ENCODE assay signal across 8 mouse cellular contexts in the genomic region with DNA sequence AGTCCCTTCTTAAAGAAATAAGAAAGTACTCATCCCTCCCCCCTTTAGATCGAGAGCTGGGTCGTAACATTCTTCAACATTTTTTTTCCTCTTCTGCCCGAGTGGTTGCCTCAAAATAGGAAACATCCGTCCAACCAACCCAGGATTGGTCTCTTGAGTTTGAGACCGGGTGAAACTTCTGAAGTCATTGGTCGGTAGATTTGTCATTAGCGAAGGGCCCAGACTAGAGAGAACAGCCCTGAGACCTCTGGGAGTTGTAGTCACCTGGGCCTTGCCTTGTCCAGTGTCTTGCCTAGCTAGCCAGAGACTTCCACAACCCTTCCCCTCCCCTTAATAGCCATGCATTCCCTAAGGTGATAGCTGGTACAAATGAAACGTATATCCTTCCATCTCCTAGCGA. TPM values are rescaled to one million over a fixed set of nuclear protein-coding genes. Genes with fewer than 3 reads are reported as not detected.
DNase-seq lines count a peak whose midpoint lies in the region; ATAC-seq and TF ChIP-seq lines count a peak whose summit lies in the region.

No protein-coding gene starts in this region.

- H3K4me3 ChIP-seq in G1E (ENCODE audit: low read depth, low read length), result peak overlapping the region; percentile 75
- peak overlapping the region; percentile 48 for H3K4me3 ChIP-seq in forebrain, embryonic 14.5 days (ENCODE audit: low read depth, low read length)
- H3K4me3 ChIP-seq in layer of hippocampus, adult 2 months, result peak overlapping the region; percentile 71
- H3K4me3 ChIP-seq in lung, embryonic 15.5 days, result peak overlapping the region; percentile 58
- peak overlapping the region; percentile 68 for H3K4me3 ChIP-seq in olfactory bulb, adult 2 months (ENCODE audit: insufficient read depth, low read depth, low read length)

- intact Hi-C loops in heart, postnatal 25 days (cut with DNase I), result no loop called here

- TF ChIP-seq POLR2A in olfactory bulb, adult 2 months (IDR thresholded peaks at IDR 0.05; ENCODE audit: insufficient read depth, low read depth, low read length), result no peak

- peaks cover 7% of the 10 kb centered on the region; the same call in 1 of the 2 replicates for H3K4me1 ChIP-seq in G1E (ENCODE audit: insufficient read depth, low read depth, low read length)
- no peaks in the 10 kb centered on the region for H3K4me1 ChIP-seq in forebrain, embryonic 14.5 days (ENCODE audit: control insufficient read depth, insufficient read depth, low read length)
- H3K4me1 ChIP-seq in lung, embryonic 15.5 days, result no peaks in the 10 kb centered on the region
- no peaks in the 10 kb centered on the region for H3K4me1 ChIP-seq in olfactory bulb, adult 2 months (ENCODE audit: control insufficient read depth, insufficient read depth, low read length)

- H3K27ac ChIP-seq in forebrain, embryonic 14.5 days (ENCODE audit: low read depth, low read length), result no peak overlapping the region
- peak overlapping the region; percentile 95 for H3K27ac ChIP-seq in layer of hippocampus, adult 2 months
- H3K27ac ChIP-seq in lung, embryonic 15.5 days, result peak overlapping the region; percentile 98; the same call in 1 of the 2 replicates
- peak overlapping the region; percentile 31 for H3K27ac ChIP-seq in olfactory bulb, adult 2 months (ENCODE audit: insufficient read depth, low read depth, low read length)

- peak overlapping the region; percentile 69 for H3K9ac ChIP-seq in forebrain, embryonic 14.5 days (ENCODE audit: low read length)
- peak overlapping the region; percentile 59 for H3K9ac ChIP-seq in lung, embryonic 15.5 days

- DNase-seq in G1E (ENCODE audit: low spot score), result peak; percentile 50
- peak; percentile 80 for DNase-seq in forebrain, embryonic 14.5 days (ENCODE audit: low spot score)
- peak; percentile 40 for DNase-seq in heart, postnatal 25 days (ENCODE audit: low spot score)
- DNase-seq in layer of hippocampus, adult 2 months (ENCODE audit: low spot score in 2 of 2), result peak; percentile 40 to 68
- peak; percentile 22 to 27 for DNase-seq in thymus, postnatal 10 days (ENCODE audit: low spot score in 2 of 2)

- WGBS in forebrain, embryonic 14.5 days, result 32% methylated on average over 9 of the region's 9 CpGs
- WGBS in lung, embryonic 15.5 days, result 19% methylated on average over 9 of the region's 9 CpGs
- 16% methylated on average over 9 of the region's 9 CpGs for WGBS in olfactory bulb, adult 2 months

- no peaks in the 10 kb centered on the region for H3K9me3 ChIP-seq in G1E (replicated peaks)
- no peaks in the 10 kb centered on the region for H3K9me3 ChIP-seq in forebrain, embryonic 14.5 days (replicated peaks; ENCODE audit: control insufficient read depth, low read length)
- no peaks in the 10 kb centered on the region for H3K9me3 ChIP-seq in lung, embryonic 15.5 days

- H3K36me3 ChIP-seq in G1E (replicated peaks), result peaks cover 28% of the 10 kb centered on the region
- 0 out of 2 replicates have a peak, but pooled peaks cover 3% of the 10 kb centered on the region for H3K36me3 ChIP-seq in forebrain, embryonic 14.5 days (ENCODE audit: control insufficient read depth, insufficient read depth, low read length)
- peaks cover 12% of the 10 kb centered on the region for H3K36me3 ChIP-seq in lung, embryonic 15.5 days

- ATAC-seq in G1E (ENCODE audit: extremely low read depth, insufficient number of reproducible peaks, low FRiP score, poor library complexity, severe bottlenecking), result peak; percentile 84
- ATAC-seq in cerebellum, adult (ENCODE audit: insufficient number of reproducible peaks, low FRiP score, low TSS enrichment), result peak; percentile 82
- ATAC-seq in forebrain, embryonic 14.5 days, result peak; percentile 62; the same call in 1 of the 2 replicates
- ATAC-seq in lung, embryonic 15.5 days (ENCODE audit: borderline replicate concordance, extremely low read depth, low FRiP score, low TSS enrichment), result peak; percentile 70

- peak overlapping the region; percentile 66 for H3K4me2 ChIP-seq in forebrain, embryonic 14.5 days (ENCODE audit: low read length)
- H3K4me2 ChIP-seq in lung, embryonic 15.5 days, result peak overlapping the region; percentile 81

- TF ChIP-seq CTCF in G1E (IDR thresholded peaks at IDR 0.05; ENCODE audit: low read depth, low read length), result no peak
- TF ChIP-seq CTCF in layer of hippocampus, adult 2 months (conservative IDR thresholded peaks at IDR 0.05), result no peak
- TF ChIP-seq CTCF in olfactory bulb, adult 2 months (IDR thresholded peaks at IDR 0.05; ENCODE audit: insufficient read depth, low read depth, low read length), result no peak

- no peaks in the 10 kb centered on the region for H3K27me3 ChIP-seq in G1E (ENCODE audit: insufficient read depth, low read length)
- H3K27me3 ChIP-seq in forebrain, embryonic 14.5 days (replicated peaks; ENCODE audit: control insufficient read depth, insufficient read depth, low read length), result no peaks in the 10 kb centered on the region
- no peaks in the 10 kb centered on the region for H3K27me3 ChIP-seq in lung, embryonic 15.5 days

RNA-seq across cellular contexts. Expression of a gene that starts 1.3 kb away (rescaled TPM):
- total RNA-seq in G1E (2014; fragmentation: Nextera tagmentation), result 86.3 and 103 TPM in 2 replicates
- 95.0 and 113 TPM in 2 replicates for total RNA-seq in G1E (2017)
- polyA plus RNA-seq in G1E (2012), result 12.4 and 18.1 TPM in 2 replicates
- 26.8 and 28.4 TPM in 2 replicates for polyA plus RNA-seq in forebrain, embryonic 14.5 days (2014; fragmentation: Nextera tagmentation; extraction: Ambion mirVana)
- total RNA-seq in heart, postnatal 25 days (2021), result 10 to 100 TPM; 47.5 to 48.7 TPM
- 10 to 100 TPM; 21.1 to 22.4 TPM for total RNA-seq in layer of hippocampus, adult 2 months (2021)
- 43.3 and 43.8 TPM in 2 replicates for polyA plus RNA-seq in lung, embryonic 15.5 days (2015; fragmentation: Nextera tagmentation; extraction: Ambion mirVana)
- polyA plus RNA-seq in olfactory bulb, adult 2 months (2012; ENCODE audit: insufficient read depth, insufficient read length, low replicate concordance, missing spikeins), result not detected in 2 replicates

Comparison
In these comparisons a context has a peak if more than half of its experiments do, and no peak if none do; other contexts are left out.
1. DNase-seq: peak in every context shown above with its lines; median percentile 80 in forebrain, embryonic 14.5 days; 54 in layer of hippocampus, adult 2 months; 50 in G1E; 40 in heart, postnatal 25 days; 24 in thymus, postnatal 10 days.